Mouse (Mus musculus): Measurements from ENCODE around the gene Abcd1. TPM values are rescaled to one million over a fixed set of nuclear protein-coding genes. Genes with fewer than 3 reads are reported as not detected.

Abcd1 gene
- polyA plus RNA-seq (2017; shearing (Covaris generic)): 48.6 TPM

GRCm38 (mm10) chrX:73716109-73716661 is at the start of gene Abcd1, which contains the start of gene Bcap31:
TSS of gene Abcd1 (plus strand) at chrX:73716597.
TSS of gene Bcap31 (minus strand) at chrX:73716175.

GRCm38 (mm10) chrX:73672879-73673618 is 43.3 kb upstream of the Abcd1 start, which contains the start of gene Slc6a8:
TSS of gene Slc6a8 (plus strand) at chrX:73673150.

GRCm38 (mm10) chrX:73756334-73757140 is 40.1 kb downstream of the Abcd1 start, which contains the start of gene Plxnb3:
TSS of gene Plxnb3 (plus strand) at chrX:73757090.

GRCm38 (mm10) chrX:73774168-73774760 is 57.9 kb downstream of the Abcd1 start, which contains the start of gene Srpk3:
TSS of gene Srpk3 (plus strand) at chrX:73774405.

GRCm38 (mm10) chrX:73786364-73787224 is 70.2 kb downstream of the Abcd1 start, which contains the start of the genes Idh3g and Ssr4:
TSS of gene Idh3g (minus strand) at chrX:73786897.
TSS of gene Ssr4 (plus strand) at chrX:73787028.

Other genes starting within 250 kb of the Abcd1 start
- not detected for gene Bgn, start 233.0 kb upstream of the Abcd1 start, polyA plus RNA-seq (2017; shearing (Covaris generic))
- not detected for gene Atp2b3, start 213.5 kb upstream of the Abcd1 start, polyA plus RNA-seq (2017; shearing (Covaris generic))
- 0.36 TPM for gene Dusp9, start 77.2 kb upstream of the Abcd1 start, polyA plus RNA-seq (2017; shearing (Covaris generic))
- gene Pnck, start 56.5 kb upstream of the Abcd1 start, polyA plus RNA-seq (2017; shearing (Covaris generic)): 3.1 TPM
- 0.22 TPM for gene Slc6a8, start 43.4 kb upstream of the Abcd1 start, polyA plus RNA-seq (2017; shearing (Covaris generic))
- 339 TPM for gene Bcap31, start 422 bp upstream of the Abcd1 start, polyA plus RNA-seq (2017; shearing (Covaris generic))
- not detected for gene Plxnb3, start 40.5 kb downstream of the Abcd1 start, polyA plus RNA-seq (2017; shearing (Covaris generic))
- gene Srpk3, start 57.8 kb downstream of the Abcd1 start, polyA plus RNA-seq (2017; shearing (Covaris generic)): 0.96 TPM
- gene Idh3g, start 70.3 kb downstream of the Abcd1 start, polyA plus RNA-seq (2017; shearing (Covaris generic)): 255 TPM
- gene Ssr4, start 70.4 kb downstream of the Abcd1 start, polyA plus RNA-seq (2017; shearing (Covaris generic)): 250 TPM
- 0.30 TPM for gene Pdzd4, start 108.4 kb downstream of the Abcd1 start, polyA plus RNA-seq (2017; shearing (Covaris generic))
- gene Avpr2, start 175.5 kb downstream of the Abcd1 start, polyA plus RNA-seq (2017; shearing (Covaris generic)): 3.9 TPM
- 6.8 TPM for gene L1cam, start 179.5 kb downstream of the Abcd1 start, polyA plus RNA-seq (2017; shearing (Covaris generic))
- gene Arhgap4, start 205.3 kb downstream of the Abcd1 start, polyA plus RNA-seq (2017; shearing (Covaris generic)): 298 TPM
- gene Naa10, start 205.3 kb downstream of the Abcd1 start, polyA plus RNA-seq (2017; shearing (Covaris generic)): 244 TPM
- 7.6 TPM for gene Renbp, start 214.3 kb downstream of the Abcd1 start, polyA plus RNA-seq (2017; shearing (Covaris generic))
- gene Hcfc1, start 249.8 kb downstream of the Abcd1 start, polyA plus RNA-seq (2017; shearing (Covaris generic)): 61.5 TPM